Mouse (Mus musculus) kidney, postnatal 0 days (tissue): ENCODE results near the gene Psmd9. TPM values are rescaled to one million over a fixed set of nuclear protein-coding genes. Genes with fewer than 3 reads are reported as not detected.

Experiments used
- ATAC-seq: fragments of 200-750 bp; cut with Nextera tagmentation; replicated peaks from 2 replicates; pipeline ENCODE4 v1.8.0; 2017; ENCODE audit warnings: low read depth, moderate number of reproducible peaks, moderate TSS enrichment, moderate library complexity; ENCODE audit not compliant: low FRiP score
- DNase-seq: peaks from one replicate; pipeline ENCODE4 v3.0.0-alpha.2; 2016; ENCODE audit warnings: low spot score
- H3K27ac ChIP-seq: fragments of 300-500 bp; sonication (generic); 2 replicates; pipeline ENCODE4 v1.5.1; 2014; ENCODE audit warnings: mild to moderate bottlenecking
- H3K27me3 ChIP-seq: fragments of 300-500 bp; sonication (generic); 2 replicates; pipeline ENCODE4 v1.6.1; 2014; ENCODE audit warnings: low read length, mixed read lengths; ENCODE audit not compliant: insufficient read depth
- H3K36me3 ChIP-seq: fragments of 300-500 bp; sonication (generic); 2 replicates; pipeline ENCODE4 v1.6.1; 2014; ENCODE audit warnings: low read length, mixed read lengths; ENCODE audit not compliant: insufficient read depth
- H3K4me1 ChIP-seq: fragments of 300-500 bp; sonication (generic); replicated peaks from 2 replicates; pipeline ENCODE4 v1.6.1; 2014; ENCODE audit warnings: antibody characterized with exemption, low read length, mixed read lengths; ENCODE audit not compliant: insufficient read depth
- H3K4me2 ChIP-seq: fragments of 300-500 bp; sonication (generic); 2 replicates; pipeline ENCODE4 v1.6.1; 2014; ENCODE audit warnings: mild to moderate bottlenecking, low read length, moderate library complexity, mixed read lengths
- H3K4me3 ChIP-seq: fragments of 300-500 bp; sonication (generic); replicated peaks from 2 replicates; pipeline ENCODE4 v1.5.1; 2014; ENCODE audit warnings: low read depth, low read length
- H3K9ac ChIP-seq: fragments of 300-500 bp; sonication (generic); 2 replicates; pipeline ENCODE4 v1.6.1; 2014; ENCODE audit warnings: low read depth, low read length
- H3K9me3 ChIP-seq: fragments of 300-500 bp; sonication (generic); replicated peaks from 2 replicates; pipeline ENCODE4 v1.6.1; 2016; ENCODE audit warnings: low read length, inconsistent platforms, mixed read lengths
- CTCF ChIP-seq: IDR thresholded peaks from 2 replicates; pipeline ENCODE4 v1.5.1; 2016; ENCODE audit warnings: antibody characterized with exemption, low read depth, mild to moderate bottlenecking, moderate library complexity
- WGBS: fragments of 180-500 bp; shearing (Covaris S2); extraction: QIAGEN DNeasy Blood & Tissue Kit; methylation state at CpG from one replicate; pipeline ENCODE4 v1.1.7; 2014; 5-methylcytosine and 5-hydroxymethylcytosine counted together
- polyA plus RNA-seq: library from polyadenylated mRNA; unstranded; fragments of >200 nt; fragmentation: Nextera tagmentation; extraction: Ambion mirVana; gene quantifications from 2 replicates; pipeline ENCODE4 v1.2.1, GENCODE M21; 2015

Gene Psmd9
- polyA plus RNA-seq, 1 experiment from 2014 or later: 77.4 TPM

DNA sequence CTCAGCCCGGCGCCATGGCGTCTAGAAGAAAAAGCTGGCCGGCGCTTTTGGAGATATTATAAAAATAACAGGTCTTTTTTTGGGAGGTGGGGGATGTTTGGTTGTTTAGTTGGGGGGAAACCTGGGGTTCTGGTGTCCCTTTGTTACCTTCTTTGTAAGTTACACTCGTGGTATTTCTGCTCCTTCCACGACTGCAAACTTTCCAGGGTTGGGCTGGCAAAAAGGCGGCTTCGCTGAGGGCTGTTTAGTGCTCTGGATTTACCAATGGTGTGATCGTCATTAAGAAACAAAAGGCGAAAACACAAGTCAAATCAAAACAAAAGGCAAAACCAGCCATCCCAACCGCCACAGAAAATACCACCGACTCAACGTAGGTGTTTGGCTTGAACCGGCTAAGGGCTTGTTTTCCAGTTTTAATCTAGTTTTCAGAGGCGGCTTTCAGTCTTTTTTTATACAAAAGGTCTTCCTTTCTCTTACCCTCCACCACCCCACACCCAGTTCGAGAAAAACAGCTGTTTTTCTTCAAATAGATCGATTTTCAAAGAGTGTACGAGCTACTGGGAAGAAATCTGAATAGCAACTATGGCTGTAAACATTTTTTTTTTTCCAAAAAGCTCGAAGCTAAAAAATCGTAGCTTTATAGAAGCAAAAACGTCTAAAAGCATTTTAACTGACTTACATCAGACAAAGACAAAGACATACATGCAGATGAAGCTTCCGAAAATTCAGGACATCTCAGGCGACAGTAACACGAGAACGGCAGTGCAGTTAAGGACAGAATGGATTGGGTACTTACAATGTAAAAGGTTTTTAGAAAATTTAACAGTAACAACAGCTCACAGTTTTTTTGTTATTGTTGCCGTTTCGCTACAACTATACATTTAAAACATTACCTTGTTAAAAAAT, 29.2 kb upstream of the Psmd9 start:
- no peaks in the 10 kb centered on the region for H3K27me3 ChIP-seq
- peak overlapping the region; percentile 87 for H3K4me3 ChIP-seq
- no peaks in the 10 kb centered on the region for H3K36me3 ChIP-seq
- ATAC-seq (no peak), DNase-seq (no peak)
- peaks cover 43% of the 10 kb centered on the region for H3K4me1 ChIP-seq
- WGBS: under 1% methylated on average over 28 of the region's 28 CpGs
- H3K4me2 ChIP-seq: peak overlapping the region; percentile 100
- H3K27ac ChIP-seq: peak overlapping the region; percentile 100
- no peak for TF ChIP-seq CTCF
- peak overlapping the region; percentile 94 for H3K9ac ChIP-seq
- no peaks in the 10 kb centered on the region for H3K9me3 ChIP-seq

DNA sequence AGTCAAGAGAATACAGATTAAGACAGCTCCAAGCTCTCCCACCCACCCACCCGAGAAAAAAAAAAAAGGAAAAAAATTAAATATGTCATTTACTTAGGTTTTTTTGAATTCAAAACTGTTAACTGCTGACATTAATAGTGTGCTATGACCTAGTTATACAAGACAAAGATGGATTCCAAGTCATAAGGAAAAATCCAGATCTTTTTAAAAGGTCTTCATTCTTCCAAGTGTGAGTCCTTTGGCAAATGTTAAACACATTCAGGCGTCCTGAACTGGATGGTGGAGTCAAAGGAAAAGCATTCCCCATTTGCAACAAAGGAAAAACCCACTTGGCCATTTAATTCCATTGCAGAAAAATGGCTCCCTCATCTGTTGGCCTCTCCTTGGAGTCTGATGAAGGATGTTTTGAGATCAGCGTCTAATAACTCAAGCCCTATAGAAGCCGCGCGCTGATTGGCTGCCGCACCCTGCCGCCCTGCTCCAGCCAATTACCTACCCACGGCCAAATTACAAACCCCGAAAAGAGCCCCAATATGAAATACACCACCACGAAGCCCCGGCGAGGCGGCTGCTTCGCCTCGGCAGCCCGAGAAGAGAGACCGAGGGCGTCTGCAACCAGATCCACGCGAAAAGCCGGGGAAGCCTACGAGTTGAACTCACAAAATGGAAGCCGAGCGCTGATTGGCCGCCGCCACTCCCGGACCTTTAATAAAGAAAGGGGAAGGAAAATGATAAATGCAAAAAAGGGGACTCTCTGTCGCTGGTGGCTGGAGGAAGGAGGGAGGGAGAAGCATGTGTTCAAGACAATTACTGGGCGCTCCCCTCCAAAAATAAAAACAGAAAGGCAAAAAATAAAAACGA, 28.3 kb upstream of the Psmd9 start:
- H3K27me3 ChIP-seq: no peaks in the 10 kb centered on the region
- no peaks in the 10 kb centered on the region for H3K9me3 ChIP-seq
- H3K9ac ChIP-seq: peak overlapping the region; percentile 98
- TF ChIP-seq CTCF: no peak; the same call in 1 of the 2 replicates
- peak overlapping the region; percentile 100 for H3K27ac ChIP-seq
- peak; percentile 30 for ATAC-seq
- under 1% methylated on average over 31 of the region's 31 CpGs for WGBS
- no peaks in the 10 kb centered on the region for H3K36me3 ChIP-seq
- peaks cover 41% of the 10 kb centered on the region for H3K4me1 ChIP-seq
- H3K4me3 ChIP-seq: peak overlapping the region; percentile 87
- DNase-seq: peak; percentile 98
- H3K4me2 ChIP-seq: peak overlapping the region; percentile 100

DNA sequence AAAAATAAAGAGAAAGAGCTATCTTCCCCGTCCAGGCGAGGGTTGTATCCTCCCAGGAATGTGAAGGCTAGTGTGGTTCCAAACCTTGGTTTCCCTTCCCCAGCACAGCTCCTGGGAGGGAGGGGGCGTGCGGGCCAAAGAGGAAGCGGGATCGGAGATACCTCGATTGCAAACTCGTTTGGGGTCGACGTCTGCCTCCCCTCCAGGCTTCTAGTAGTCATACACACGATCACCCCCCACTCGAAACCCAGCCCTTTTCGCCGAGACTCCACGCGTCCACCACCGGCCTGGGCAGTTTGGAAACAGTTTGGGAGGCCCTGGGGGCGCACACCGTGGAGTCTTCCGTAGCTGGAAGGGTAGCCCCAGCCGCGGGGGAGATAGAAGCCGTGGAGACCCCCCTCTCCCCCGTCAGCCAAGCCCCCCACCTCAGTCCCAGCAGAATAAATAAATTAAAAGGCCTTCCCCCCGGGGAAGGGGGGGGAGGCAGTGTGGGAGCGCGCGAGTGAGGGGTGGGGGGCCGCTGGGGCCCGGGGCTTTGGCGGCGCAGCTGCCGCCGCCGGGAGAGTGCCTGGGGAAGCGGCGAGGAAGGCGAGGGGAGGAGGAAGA, 27.6 kb upstream of the Psmd9 start:
- DNase-seq (peak; percentile 75), ATAC-seq (no peak)
- Histone ChIP-seq H3K36me3 (peaks cover 5% of the 10 kb centered on the region), H3K9me3 (no peaks in the 10 kb centered on the region), H3K4me3 (peak overlapping the region; percentile 87), H3K27me3 (no peaks in the 10 kb centered on the region), H3K9ac (peak overlapping the region; percentile 98), H3K4me1 (peaks cover 34% of the 10 kb centered on the region), H3K4me2 (peak overlapping the region; percentile 100), H3K27ac (peak overlapping the region; percentile 100)
- under 1% methylated on average over 32 of the region's 38 CpGs for WGBS
- TF ChIP-seq CTCF: no peak

DNA sequence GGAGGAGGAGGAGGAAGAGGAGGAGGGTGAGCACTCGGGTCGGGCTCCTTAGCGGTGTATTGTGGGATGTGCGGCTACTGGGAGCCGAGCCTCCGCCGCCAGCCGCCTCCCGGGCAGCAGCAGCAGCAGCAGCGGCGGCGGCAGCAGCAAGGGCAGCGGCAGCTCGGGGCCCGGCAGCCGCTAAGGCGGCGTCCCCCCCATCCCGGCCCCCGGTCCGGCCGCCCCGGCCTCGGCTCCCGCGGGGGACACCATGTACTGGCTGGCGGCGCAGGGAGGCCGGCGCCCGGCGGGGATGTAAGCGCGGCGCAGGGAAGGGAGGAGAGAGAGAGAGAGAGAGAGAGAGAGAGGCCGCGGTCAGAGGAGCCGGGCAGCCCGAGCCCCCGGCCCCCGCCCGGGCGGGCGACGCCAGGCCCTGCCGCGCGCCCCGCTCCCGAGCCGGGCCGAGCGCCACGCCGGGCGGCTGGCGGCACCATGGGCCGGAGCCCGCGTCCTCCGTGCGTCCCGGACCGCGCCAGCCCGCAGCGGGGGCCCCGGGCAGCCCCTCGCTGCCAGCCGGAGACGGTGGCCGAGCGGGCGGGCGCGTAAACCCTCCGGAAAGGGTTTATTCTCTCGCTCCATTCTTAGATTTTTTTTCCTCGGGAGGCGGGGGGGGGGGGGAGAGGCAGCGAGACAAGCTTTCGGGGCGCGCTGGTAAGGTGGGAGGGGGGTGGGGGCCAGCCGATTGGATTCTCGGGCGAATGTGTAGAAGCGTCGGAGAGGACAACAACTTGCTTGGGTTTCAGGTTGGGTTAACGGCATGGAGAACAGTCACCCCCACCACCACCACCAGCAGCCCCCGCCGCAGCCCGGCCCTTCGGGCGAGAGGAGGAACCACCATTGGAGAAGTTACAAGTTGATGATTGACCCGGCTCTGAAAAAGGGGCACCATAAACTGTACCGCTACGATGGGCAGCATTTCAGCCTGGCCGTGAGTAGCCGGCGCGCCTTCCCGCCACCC, 26.8 kb upstream of the Psmd9 start, which contains the start of gene Setd1b:
Setd1b (plus strand) TSS at position 33 of the 997 bp plus-strand sequence.
- peaks cover 13% of the 10 kb centered on the region for H3K36me3 ChIP-seq
- H3K4me1 ChIP-seq: peaks cover 26% of the 10 kb centered on the region
- TF ChIP-seq CTCF: no peak
- peak within 1 kb of the TSS; percentile 100 for H3K27ac ChIP-seq
- WGBS: under 1% methylated on average over 60 of the region's 103 CpGs
- no peaks in the 10 kb centered on the region for H3K27me3 ChIP-seq
- DNase-seq (peak; percentile 72), ATAC-seq (no peak)
- peak within 1 kb of the TSS; percentile 87 for H3K4me3 ChIP-seq
- H3K4me2 ChIP-seq: peak within 1 kb of the TSS; percentile 100
- peak within 1 kb of the TSS; percentile 98 for H3K9ac ChIP-seq
- no peaks in the 10 kb centered on the region for H3K9me3 ChIP-seq

DNA sequence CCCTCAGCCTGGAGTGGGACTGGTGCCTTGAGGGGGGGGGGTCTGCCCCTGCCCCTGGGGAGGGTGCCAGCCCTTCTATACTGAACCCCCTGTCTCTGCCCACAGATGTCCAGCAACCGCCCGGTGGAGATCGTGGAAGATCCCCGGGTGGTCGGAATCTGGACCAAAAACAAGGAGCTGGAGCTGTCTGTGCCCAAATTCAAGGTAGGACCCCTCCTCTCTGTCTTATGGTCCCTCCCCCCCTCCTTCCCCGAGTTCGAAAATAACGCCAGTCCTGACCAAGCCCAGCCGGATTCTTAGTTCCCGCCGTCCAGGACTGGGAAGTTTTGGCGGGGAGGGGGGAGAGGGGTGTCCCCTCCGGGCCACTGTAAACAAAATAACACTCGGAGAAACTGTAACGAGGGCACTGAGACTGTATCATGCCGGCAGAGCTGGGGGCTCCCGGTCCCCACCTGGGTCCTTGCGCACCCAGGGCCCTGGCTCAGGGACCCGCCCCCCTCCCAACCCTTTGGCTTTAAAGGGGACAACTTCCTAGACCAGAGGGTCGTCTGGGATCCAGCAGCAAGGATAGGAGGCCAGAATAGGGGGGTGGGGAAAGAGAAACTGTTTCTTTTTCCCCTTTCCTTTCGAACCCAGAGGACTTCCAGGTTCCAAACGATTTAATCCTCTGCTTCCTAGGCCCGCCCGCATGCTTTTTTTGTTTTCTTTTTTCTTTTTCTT, 25.8 kb upstream of the Psmd9 start:
- peak overlapping the region; percentile 100 for H3K4me2 ChIP-seq
- no peaks in the 10 kb centered on the region for H3K9me3 ChIP-seq
- H3K36me3 ChIP-seq: peaks cover 22% of the 10 kb centered on the region
- H3K9ac ChIP-seq: peak overlapping the region; percentile 98
- whole genome bisulfite sequencing: 1% methylated on average over 19 of the region's 24 CpGs
- no peak for TF ChIP-seq CTCF
- H3K4me3 ChIP-seq: peak overlapping the region; percentile 87
- ATAC-seq (no peak), DNase-seq (peak; percentile 87)
- H3K27ac ChIP-seq: peak overlapping the region; percentile 100
- no peaks in the 10 kb centered on the region for H3K27me3 ChIP-seq
- peaks cover 19% of the 10 kb centered on the region for H3K4me1 ChIP-seq
